Mouse (Mus musculus) embryonic facial prominence, embryonic 10.5 days (tissue): Measurements from ENCODE around the gene Gm47995. TPM values are rescaled to one million over a fixed set of nuclear protein-coding genes. Genes with fewer than 3 reads are reported as not detected.
"Not testable (repeated sequence)": the region's sequence is repeated elsewhere in the genome, so short reads cannot be mapped to it uniquely, and the experiment has no call there.

Experiments used
- DNase-seq: peaks from one replicate; pipeline ENCODE4 v3.0.0-alpha.2; 2017; ENCODE audit warnings: low spot score
- H3K27ac ChIP-seq: fragments of 300-500 bp; sonication (generic); replicated peaks from 2 replicates; pipeline ENCODE4 v1.5.1; 2016; ENCODE audit warnings: mild to moderate bottlenecking
- H3K27me3 ChIP-seq: fragments of 300-500 bp; sonication (generic); replicated peaks from 2 replicates; pipeline ENCODE4 v1.6.1; 2016; ENCODE audit warnings: low read depth, mild to moderate bottlenecking; ENCODE audit not compliant: poor library complexity, severe bottlenecking
- H3K36me3 ChIP-seq: fragments of 300-500 bp; sonication (generic); replicated peaks from 2 replicates; pipeline ENCODE4 v1.6.1; 2016; ENCODE audit warnings: mild to moderate bottlenecking, moderate library complexity
- H3K4me1 ChIP-seq: fragments of 300-500 bp; sonication (generic); 2 replicates; pipeline ENCODE4 v1.6.1; 2016
- H3K4me3 ChIP-seq: fragments of 300-500 bp; sonication (generic); 2 replicates; pipeline ENCODE4 v1.5.1; 2016; ENCODE audit warnings: mild to moderate bottlenecking, moderate library complexity
- H3K9me3 ChIP-seq: fragments of 300-500 bp; sonication (generic); 2 replicates; pipeline ENCODE4 v1.6.1; 2016; ENCODE audit warnings: mild to moderate bottlenecking
- WGBS: fragments of 180-500 bp; shearing (Covaris S2); methylation state at CpG from one replicate; pipeline ENCODE4 v1.1.7; 2016; 5-methylcytosine and 5-hydroxymethylcytosine counted together
- polyA plus RNA-seq: library from polyadenylated mRNA; unstranded; fragments of >200 nt; fragmentation: Nextera tagmentation; extraction: Ambion mirVana; gene quantifications from 2 replicates; pipeline ENCODE4 v1.2.1, GENCODE M21; 2016

Gene Gm47995
- polyA plus RNA-seq, 1 experiment from 2014 or later = not detected

GRCm38 (mm10) chr1:151171572-151172461 is 26.4 kb upstream of the Gm47995 start:
- H3K4me1 ChIP-seq = peaks cover 14% of the 10 kb centered on the region
- WGBS = 77% methylated on average over 2 of the region's 2 CpGs

GRCm38 (mm10) chr1:151177030-151177936 is 21.0 kb upstream of the Gm47995 start:
- peak overlapping the region; percentile 65 for H3K27ac ChIP-seq
- peaks cover 14% of the 10 kb centered on the region for H3K4me1 ChIP-seq
- no peaks in the 10 kb centered on the region for H3K36me3 ChIP-seq
- peak overlapping the region; percentile 49 for H3K4me3 ChIP-seq
- no peaks in the 10 kb centered on the region for H3K9me3 ChIP-seq
- no peaks in the 10 kb centered on the region for H3K27me3 ChIP-seq
- 13% methylated on average over 10 of the region's 10 CpGs for WGBS
- peak; percentile 37 for DNase-seq

More at GRCm38 (mm10) chr1:151171572-151172461, 26.4 kb upstream of the Gm47995 start:
- no peak for DNase-seq
- Histone ChIP-seq H3K4me3 (no peak overlapping the region), H3K9me3 (no peaks in the 10 kb centered on the region), H3K36me3 (no peaks in the 10 kb centered on the region), H3K27me3 (no peaks in the 10 kb centered on the region), H3K27ac (no peak overlapping the region)

GRCm38 (mm10) chr1:151177937-151178271 is 20.3 kb upstream of the Gm47995 start:
- WGBS = 14% methylated on average over 4 of the region's 4 CpGs
- H3K4me1 ChIP-seq = peaks cover 14% of the 10 kb centered on the region
- no peaks in the 10 kb centered on the region for H3K27me3 ChIP-seq
- H3K9me3 ChIP-seq = no peaks in the 10 kb centered on the region
- DNase-seq = no peak
- no peaks in the 10 kb centered on the region for H3K36me3 ChIP-seq
- peak overlapping the region; percentile 65 for H3K27ac ChIP-seq
- H3K4me3 ChIP-seq = peak overlapping the region; percentile 49

GRCm38 (mm10) chr1:151178505-151179083 is 19.7 kb upstream of the Gm47995 start:
- no peaks in the 10 kb centered on the region for H3K9me3 ChIP-seq
- H3K27me3 ChIP-seq = no peaks in the 10 kb centered on the region
- no peak overlapping the region for H3K27ac ChIP-seq
- peaks cover 14% of the 10 kb centered on the region for H3K4me1 ChIP-seq
- no peaks in the 10 kb centered on the region for H3K36me3 ChIP-seq
- DNase-seq = no peak
- 47% methylated on average over 2 of the region's 2 CpGs for WGBS
- no peak overlapping the region for H3K4me3 ChIP-seq

GRCm38 (mm10) chr1:151180167-151180566 is 18.1 kb upstream of the Gm47995 start:
- WGBS = 86% methylated on average over 2 of the region's 2 CpGs
- H3K27me3 ChIP-seq = no peaks in the 10 kb centered on the region
- DNase-seq = no peak
- H3K36me3 ChIP-seq = no peaks in the 10 kb centered on the region
- no peak overlapping the region for H3K4me3 ChIP-seq
- H3K27ac ChIP-seq = no peak overlapping the region
- H3K9me3 ChIP-seq = no peaks in the 10 kb centered on the region
- peaks cover 14% of the 10 kb centered on the region for H3K4me1 ChIP-seq

DNA sequence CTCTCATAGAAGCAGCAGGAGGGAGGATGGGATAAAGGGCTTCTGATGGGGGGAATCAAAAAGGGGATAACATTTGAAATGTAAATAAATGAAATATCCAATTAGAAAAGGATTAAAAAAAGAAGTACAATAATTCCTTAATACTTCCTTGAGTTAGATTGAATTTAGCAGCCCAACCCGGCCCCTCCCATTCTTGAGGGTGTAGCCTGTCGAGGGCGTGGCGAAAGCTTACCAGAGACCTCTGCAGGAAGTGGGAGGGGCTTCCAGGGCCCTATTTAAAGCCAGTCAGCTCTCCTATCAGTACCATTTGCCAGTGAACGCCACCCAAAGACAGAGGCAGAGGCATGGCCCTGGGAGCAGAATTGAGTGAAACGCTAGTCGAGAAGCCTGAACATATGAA is 16.0 kb upstream of the Gm47995 start, which contains the start of gene Gm47985:
TSS of gene Gm47985 (plus strand) at position 272 of the 400 bp plus-strand sequence.
- not testable (repeated sequence) for H3K9me3 ChIP-seq, H3K27me3 ChIP-seq, H3K36me3 ChIP-seq, H3K27ac ChIP-seq, H3K4me3 ChIP-seq, DNase-seq, H3K4me1 ChIP-seq
- 100% methylated on average over 1 of the region's 7 CpGs for WGBS

DNA sequence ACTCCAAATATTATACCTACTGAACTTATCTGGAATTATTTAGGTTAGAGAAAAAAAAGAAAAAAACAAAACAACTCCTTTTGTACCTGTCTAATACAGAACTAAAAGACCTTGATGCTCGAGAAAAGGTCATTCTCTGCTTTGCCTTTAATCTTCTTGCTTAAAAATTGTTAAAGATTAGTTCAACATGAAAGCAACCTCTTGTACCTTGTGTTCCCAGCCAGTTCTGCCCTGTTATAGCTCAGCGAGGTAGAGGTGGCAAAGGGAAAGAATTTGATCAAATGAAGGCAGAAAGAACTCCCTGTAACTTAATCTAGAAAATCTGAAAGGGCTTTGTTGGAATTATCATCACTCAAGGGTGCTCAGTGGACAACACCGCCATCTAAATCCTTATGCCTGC is 12.1 kb upstream of the Gm47995 start:
- not testable (repeated sequence) for DNase-seq, H3K36me3 ChIP-seq, H3K27me3 ChIP-seq, H3K4me3 ChIP-seq, H3K4me1 ChIP-seq, H3K9me3 ChIP-seq, H3K27ac ChIP-seq
- 72% methylated on average over 3 of the region's 3 CpGs for WGBS

DNA sequence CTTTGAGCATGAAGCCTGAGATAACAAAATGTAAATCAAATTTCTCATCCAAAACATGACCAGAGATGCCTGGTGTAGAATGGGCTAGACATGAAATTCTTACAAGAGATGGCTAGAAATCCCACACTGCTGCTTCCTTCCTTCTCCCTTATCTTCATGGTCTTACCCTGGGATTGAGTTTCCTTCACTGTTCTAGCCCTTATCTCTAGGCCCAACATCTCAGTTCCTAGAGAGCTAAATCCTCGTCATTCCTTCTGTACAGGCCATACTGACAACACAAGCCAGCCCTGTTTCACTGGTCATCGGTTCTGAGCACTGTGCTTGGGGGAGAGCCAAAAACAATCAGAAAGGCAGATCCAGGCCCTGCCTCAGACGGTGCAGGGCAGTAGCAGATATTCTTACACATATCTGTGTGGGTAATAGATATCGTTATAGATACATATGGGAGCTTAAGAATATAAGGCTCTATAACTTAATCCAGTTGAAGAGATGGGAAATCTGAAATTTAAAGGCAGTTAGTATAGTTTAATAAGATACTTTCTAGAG is 11.3 kb upstream of the Gm47995 start:
- WGBS = 87% methylated on average over 4 of the region's 4 CpGs
- not testable (repeated sequence) for H3K36me3 ChIP-seq, H3K9me3 ChIP-seq, H3K27ac ChIP-seq, H3K4me1 ChIP-seq, H3K27me3 ChIP-seq, DNase-seq, H3K4me3 ChIP-seq

DNA sequence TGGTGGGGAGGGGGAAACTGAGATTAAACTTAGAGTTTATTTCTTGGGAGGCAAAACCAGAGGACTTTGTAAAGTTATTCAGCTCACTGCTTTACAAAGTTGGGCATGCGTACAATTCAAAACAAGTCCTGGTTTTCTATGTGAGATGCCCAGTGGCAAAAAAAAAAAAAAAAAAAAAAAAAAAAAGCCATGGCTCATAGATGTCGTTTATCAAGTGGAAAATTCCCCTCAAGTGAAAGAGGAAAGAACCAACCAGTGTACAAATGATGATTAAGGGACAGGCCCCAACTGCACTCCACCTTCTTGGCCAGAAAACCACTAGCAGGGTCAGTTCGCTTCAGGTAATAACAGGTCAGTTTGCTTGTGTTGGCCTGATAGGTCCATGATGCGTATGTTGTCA is 9.8 kb upstream of the Gm47995 start:
- Histone ChIP-seq H3K27ac (no peak overlapping the region), H3K36me3 (no peaks in the 10 kb centered on the region), H3K4me3 (no peak overlapping the region), H3K4me1 (no peaks in the 10 kb centered on the region), H3K9me3 (no peaks in the 10 kb centered on the region), H3K27me3 (no peaks in the 10 kb centered on the region)
- WGBS = 90% methylated on average over 4 of the region's 4 CpGs
- no peak for DNase-seq

- not testable (repeated sequence) for H3K4me3 ChIP-seq, H3K4me1 ChIP-seq, H3K27ac ChIP-seq, H3K9me3 ChIP-seq, H3K27me3 ChIP-seq, DNase-seq, H3K36me3 ChIP-seq
- WGBS = 100% methylated on average over 1 of the region's 7 CpGs
Measured at GRCm38 (mm10) chr1:151192075-151192474, 6.2 kb upstream of the Gm47995 start, which contains the start of gene Gm8947. Gene Gm8947 (plus strand): TSS chr1:151192376.

DNA sequence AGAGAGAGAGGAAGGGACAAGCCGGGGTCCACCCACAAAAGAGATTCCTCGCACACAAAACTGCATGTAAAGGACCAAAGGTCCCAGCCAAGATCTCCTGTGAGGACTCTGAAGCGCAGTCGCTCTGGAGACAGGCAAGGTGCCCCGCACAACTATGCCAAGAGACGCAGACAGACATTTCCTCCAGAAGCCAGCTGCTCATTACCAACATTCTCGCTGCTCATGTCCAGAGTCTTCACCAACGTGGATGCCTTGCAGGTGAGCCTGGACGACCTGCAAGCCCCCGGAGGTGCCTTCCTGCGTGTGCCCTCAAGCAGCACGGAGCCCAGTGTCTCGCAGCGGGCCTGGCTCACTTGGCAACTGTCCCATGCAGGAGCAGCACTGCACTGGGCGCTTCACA is 5.5 kb upstream of the Gm47995 start:
- H3K27ac ChIP-seq, H3K9me3 ChIP-seq, H3K36me3 ChIP-seq, H3K27me3 ChIP-seq, DNase-seq, H3K4me3 ChIP-seq, H3K4me1 ChIP-seq: not testable (repeated sequence)
- 92% methylated on average over 15 of the region's 15 CpGs for WGBS

- 73% methylated on average over 4 of the region's 4 CpGs for WGBS
- H3K9me3 ChIP-seq, H3K4me1 ChIP-seq, H3K36me3 ChIP-seq, DNase-seq, H3K27me3 ChIP-seq, H3K4me3 ChIP-seq, H3K27ac ChIP-seq: not testable (repeated sequence)
Measured at GRCm38 (mm10) chr1:151195986-151196385, 2.3 kb upstream of the Gm47995 start.
